Mouse (Mus musculus) intestine, postnatal 0 days (tissue): ENCODE data around the gene Nell2. TPM values are rescaled to one million over a fixed set of nuclear protein-coding genes. Genes with fewer than 3 reads are reported as not detected.
"Not testable (repeated sequence)": the region's sequence is repeated elsewhere in the genome, so short reads cannot be mapped to it uniquely, and the experiment has no call there.

ENCODE experiments used
- ATAC-seq: fragments of 200-750 bp; cut with Nextera tagmentation; 2 replicates; pipeline ENCODE4 v1.8.0; 2017; ENCODE audit warnings: mild to moderate bottlenecking, moderate TSS enrichment, moderate library complexity
- H3K27ac ChIP-seq: fragments of 300-500 bp; sonication (generic); 2 replicates; pipeline ENCODE4 v1.5.1; 2014; ENCODE audit warnings: mild to moderate bottlenecking, low read depth, low read length, moderate library complexity
- H3K27me3 ChIP-seq: fragments of 300-500 bp; sonication (generic); replicated peaks from 2 replicates; pipeline ENCODE4 v1.6.1; 2014; ENCODE audit warnings: low read length, mixed read lengths; ENCODE audit not compliant: control insufficient read depth, insufficient read depth
- H3K36me3 ChIP-seq: fragments of 300-500 bp; sonication (generic); 2 replicates; pipeline ENCODE4 v1.6.1; 2014; ENCODE audit warnings: mild to moderate bottlenecking, moderate library complexity; ENCODE audit not compliant: control insufficient read depth, insufficient read depth
- H3K4me1 ChIP-seq: fragments of 300-500 bp; sonication (generic); replicated peaks from 2 replicates; pipeline ENCODE4 v1.6.1; 2014; ENCODE audit warnings: antibody characterized with exemption, low read length, mixed read lengths; ENCODE audit not compliant: control insufficient read depth, insufficient read depth
- H3K4me2 ChIP-seq: fragments of 300-500 bp; sonication (generic); replicated peaks from 2 replicates; pipeline ENCODE4 v1.6.1; 2014; ENCODE audit warnings: low read depth, mild to moderate bottlenecking, moderate library complexity
- H3K4me3 ChIP-seq: fragments of 300-500 bp; sonication (generic); 2 replicates; pipeline ENCODE4 v1.5.1; 2014; ENCODE audit warnings: low read depth, low read length
- H3K9ac ChIP-seq: fragments of 300-500 bp; sonication (generic); 2 replicates; pipeline ENCODE4 v1.6.1; 2014; ENCODE audit warnings: mild to moderate bottlenecking, low read depth, low read length
- H3K9me3 ChIP-seq: fragments of 300-500 bp; sonication (generic); 2 replicates; pipeline ENCODE4 v1.6.1; 2016; ENCODE audit warnings: mixed run types; ENCODE audit not compliant: control insufficient read depth
- CTCF ChIP-seq: sonication (generic); IDR thresholded peaks from 2 replicates; pipeline ENCODE4 v1.5.1; 2016; ENCODE audit warnings: low read depth, mild to moderate bottlenecking, control low read depth, antibody characterized with exemption, moderate library complexity
- WGBS: fragments of 180-500 bp; shearing (Covaris S2); extraction: QIAGEN DNeasy Blood & Tissue Kit; methylation state at CpG from one replicate; pipeline ENCODE4 v1.1.7; 2014; 5-methylcytosine and 5-hydroxymethylcytosine counted together
- polyA plus RNA-seq: library from polyadenylated mRNA; unstranded; fragments of >200 nt; fragmentation: Nextera tagmentation; extraction: Ambion mirVana; gene quantifications from 2 replicates; pipeline ENCODE4 v1.2.1, GENCODE M21; 2015

The Nell2 gene
- polyA plus RNA-seq, 1 experiment from 2014 or later: 4.9 TPM

DNA sequence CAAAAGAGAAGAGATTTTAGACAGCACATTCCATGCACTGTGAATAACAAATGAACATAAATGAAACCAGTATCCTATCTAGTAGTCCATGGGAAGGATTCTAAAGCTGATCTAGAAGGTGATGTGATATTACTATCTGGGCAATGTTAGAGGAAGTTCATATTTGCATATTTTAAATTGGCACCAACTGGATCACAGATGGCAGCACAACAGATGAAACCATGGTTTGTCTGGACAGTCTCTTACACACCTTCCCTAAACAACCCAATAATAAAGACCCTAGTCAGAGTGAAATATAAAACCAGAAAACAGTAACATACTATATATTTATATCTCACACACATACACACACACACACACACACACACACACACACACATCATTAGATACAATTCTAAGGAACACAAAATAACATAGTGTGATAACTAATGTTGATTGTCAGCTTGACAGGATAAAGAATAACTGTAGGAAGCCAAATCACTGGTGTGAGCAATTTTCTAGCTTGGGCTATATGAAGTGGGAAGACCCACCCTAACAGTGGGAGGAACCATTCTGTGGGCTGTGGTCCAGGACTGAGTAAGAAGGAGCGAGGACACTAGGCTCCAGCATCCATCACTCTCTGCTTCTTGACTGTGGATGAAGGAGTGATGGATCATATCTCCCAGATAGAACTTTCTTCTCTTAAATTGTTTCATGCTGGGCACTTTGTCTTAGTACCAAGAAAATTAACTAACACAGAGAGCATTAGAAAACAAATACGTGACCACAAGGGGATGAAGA, 268.5 kb downstream of the Nell2 start:
- Histone ChIP-seq H3K27me3 (no peaks in the 10 kb centered on the region), H3K27ac (no peak overlapping the region), H3K4me2 (no peak overlapping the region), H3K4me3 (no peak overlapping the region), H3K36me3 (no peaks in the 10 kb centered on the region), H3K9me3 (no peaks in the 10 kb centered on the region), H3K9ac (no peak overlapping the region), H3K4me1 (no peaks in the 10 kb centered on the region)
- no peak for TF ChIP-seq CTCF
- no peak for ATAC-seq
- 81% methylated on average over 2 of the region's 2 CpGs for WGBS

DNA sequence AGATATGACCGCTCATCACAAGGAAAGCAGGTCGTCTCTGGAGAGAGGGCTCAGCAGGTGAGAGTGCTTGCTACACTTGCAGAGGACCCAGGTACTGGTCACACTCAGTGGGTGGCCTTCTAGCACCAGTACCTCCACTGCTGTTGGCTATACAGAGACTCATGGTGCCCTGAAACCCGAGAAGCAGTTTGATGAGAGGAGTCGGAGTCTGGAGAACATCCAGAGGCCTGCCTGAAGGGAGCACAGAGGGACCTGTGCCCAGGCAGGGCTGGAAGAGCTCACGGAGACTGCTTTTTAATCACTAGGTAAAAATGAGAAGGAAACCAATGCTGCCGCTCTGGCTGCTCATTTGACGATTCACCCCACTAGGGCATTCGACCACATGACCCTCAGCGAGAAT, 271.2 kb downstream of the Nell2 start:
- 57% methylated on average over 9 of the region's 9 CpGs for WGBS
- no peaks in the 10 kb centered on the region for H3K27me3 ChIP-seq
- H3K36me3 ChIP-seq: no peaks in the 10 kb centered on the region
- no peak for ATAC-seq
- H3K9ac ChIP-seq: no peak overlapping the region
- no peak overlapping the region for H3K4me3 ChIP-seq
- no peaks in the 10 kb centered on the region for H3K9me3 ChIP-seq
- TF ChIP-seq CTCF: no peak
- no peaks in the 10 kb centered on the region for H3K4me1 ChIP-seq
- no peak overlapping the region for H3K27ac ChIP-seq
- H3K4me2 ChIP-seq: no peak overlapping the region

DNA sequence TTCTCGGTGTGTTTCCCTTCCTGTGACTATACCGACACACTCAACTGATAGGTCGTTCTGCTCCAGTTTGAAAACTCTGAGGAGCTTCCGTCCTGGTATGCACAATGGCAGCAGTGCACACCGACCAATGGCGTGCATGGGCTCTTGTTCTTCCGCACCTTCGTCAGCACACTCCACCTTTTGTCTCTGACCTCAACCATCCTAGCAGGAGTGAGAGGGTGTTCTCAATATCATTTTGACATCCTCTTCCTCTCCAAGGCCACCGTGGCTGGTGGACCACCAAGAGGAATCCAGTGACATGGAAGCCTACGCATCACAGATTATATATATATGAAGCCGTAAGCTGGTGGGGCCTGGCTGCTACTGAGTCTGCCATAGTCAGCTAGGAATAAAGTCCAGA, 282.8 kb downstream of the Nell2 start:
- no peaks in the 10 kb centered on the region for H3K36me3 ChIP-seq
- no peak overlapping the region for H3K9ac ChIP-seq
- no peaks in the 10 kb centered on the region for H3K9me3 ChIP-seq
- H3K4me2 ChIP-seq: no peak overlapping the region
- H3K4me1 ChIP-seq: no peaks in the 10 kb centered on the region
- no peak overlapping the region for H3K27ac ChIP-seq
- no peaks in the 10 kb centered on the region for H3K27me3 ChIP-seq
- no peak for ATAC-seq
- 93% methylated on average over 11 of the region's 11 CpGs for WGBS
- no peak for TF ChIP-seq CTCF
- no peak overlapping the region for H3K4me3 ChIP-seq

DNA sequence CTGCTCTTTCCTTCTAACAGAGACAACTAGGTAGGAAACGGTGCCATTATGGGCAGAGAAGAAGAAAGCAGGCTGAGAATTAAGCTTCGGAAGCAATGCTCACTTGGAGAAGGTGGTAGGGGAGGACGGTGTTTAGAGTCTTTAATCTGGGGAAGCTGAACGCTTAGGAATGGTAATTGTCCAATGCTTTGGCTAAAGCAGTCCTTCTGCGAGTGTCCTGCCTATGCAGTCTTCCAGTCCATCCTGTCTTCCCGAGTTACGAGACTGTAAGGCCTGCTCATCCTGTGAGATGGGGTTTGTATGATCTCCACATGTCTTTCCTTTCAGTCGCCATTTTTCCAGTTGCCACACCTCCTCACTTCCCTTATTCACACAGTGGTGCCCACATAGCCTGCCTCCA, 284.5 kb downstream of the Nell2 start:
- no peaks in the 10 kb centered on the region for H3K36me3 ChIP-seq
- H3K4me1 ChIP-seq: no peaks in the 10 kb centered on the region
- no peak overlapping the region for H3K27ac ChIP-seq
- no peak for TF ChIP-seq CTCF
- WGBS: 78% methylated on average over 8 of the region's 8 CpGs
- no peak for ATAC-seq
- no peaks in the 10 kb centered on the region for H3K9me3 ChIP-seq
- no peak overlapping the region for H3K4me3 ChIP-seq
- no peak overlapping the region for H3K9ac ChIP-seq
- H3K27me3 ChIP-seq: no peaks in the 10 kb centered on the region
- H3K4me2 ChIP-seq: no peak overlapping the region

DNA sequence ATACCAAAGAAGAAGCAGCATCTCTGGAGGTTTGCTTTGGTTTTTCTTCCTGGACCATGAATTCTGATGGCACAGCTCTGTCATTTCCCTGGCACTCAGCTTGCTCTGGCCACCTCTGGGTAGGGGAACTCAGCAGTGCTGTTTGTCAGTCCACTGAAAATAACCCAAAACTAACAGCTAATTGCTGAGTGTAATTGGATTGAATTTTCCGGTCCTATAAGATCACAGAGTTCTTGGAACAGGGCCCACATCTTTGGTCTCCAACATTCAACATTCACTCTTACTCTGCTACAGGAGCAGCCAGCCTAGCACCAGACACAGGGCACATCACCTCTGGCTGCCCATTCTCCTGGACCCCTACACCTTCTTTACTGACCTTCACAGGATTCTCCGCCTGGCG, 287.2 kb downstream of the Nell2 start:
- Histone ChIP-seq H3K9me3 (no peaks in the 10 kb centered on the region), H3K27me3 (no peaks in the 10 kb centered on the region), H3K4me3 (no peak overlapping the region), H3K4me1 (no peaks in the 10 kb centered on the region), H3K27ac (no peak overlapping the region), H3K9ac (no peak overlapping the region), H3K4me2 (no peak overlapping the region), H3K36me3 (no peaks in the 10 kb centered on the region)
- ATAC-seq: no peak
- 92% methylated on average over 3 of the region's 3 CpGs for WGBS
- TF ChIP-seq CTCF: no peak

DNA sequence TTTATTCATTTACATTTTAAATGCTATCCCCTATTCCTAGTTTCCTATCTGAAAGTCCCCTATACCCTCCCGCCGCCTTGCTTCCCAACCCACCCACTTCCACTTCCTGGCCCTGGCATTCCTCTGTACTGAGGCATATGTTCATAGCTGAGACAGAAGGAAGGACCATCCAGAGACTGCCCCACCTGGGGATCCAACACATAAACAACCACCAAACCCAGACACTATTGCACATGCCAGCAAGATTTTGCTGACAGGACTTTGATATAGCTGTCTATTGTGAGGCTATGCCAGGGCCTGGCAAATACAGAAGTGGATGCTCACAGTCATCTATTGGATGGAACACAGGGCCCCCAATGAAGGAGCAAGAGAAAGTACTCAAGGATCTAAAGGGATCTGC, 291.3 kb downstream of the Nell2 start:
- not testable (repeated sequence) for H3K9me3 ChIP-seq, H3K4me3 ChIP-seq, H3K4me2 ChIP-seq, ATAC-seq, H3K27me3 ChIP-seq, H3K27ac ChIP-seq, H3K4me1 ChIP-seq, H3K36me3 ChIP-seq, H3K9ac ChIP-seq
- 92% methylated on average over 2 of the region's 2 CpGs for WGBS

DNA sequence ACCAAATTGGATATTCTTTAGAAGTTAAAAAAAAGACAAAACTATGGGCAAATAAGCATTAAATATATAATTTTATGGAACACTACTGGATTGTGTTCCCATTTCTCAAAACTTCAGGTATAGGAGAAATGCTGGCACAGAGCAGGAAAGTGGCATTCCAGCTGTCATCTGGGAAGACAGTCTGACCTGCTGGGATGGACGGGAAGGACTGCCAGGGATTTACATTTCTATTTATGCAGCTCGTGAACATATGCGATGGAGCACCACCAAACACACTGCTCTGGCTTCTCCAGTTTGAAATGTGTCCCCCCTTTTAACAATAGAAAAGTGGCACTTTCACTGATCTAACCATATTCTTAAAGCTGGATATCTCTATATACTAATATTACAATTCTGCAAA, 291.9 kb downstream of the Nell2 start:
- H3K4me3 ChIP-seq: no peak overlapping the region
- H3K4me2 ChIP-seq: no peak overlapping the region
- H3K9me3 ChIP-seq: no peaks in the 10 kb centered on the region
- no peak overlapping the region for H3K9ac ChIP-seq
- H3K27me3 ChIP-seq: no peaks in the 10 kb centered on the region
- H3K27ac ChIP-seq: no peak overlapping the region
- no peaks in the 10 kb centered on the region for H3K4me1 ChIP-seq
- no peaks in the 10 kb centered on the region for H3K36me3 ChIP-seq
- ATAC-seq: no peak
- 78% methylated on average over 3 of the region's 3 CpGs for WGBS
- TF ChIP-seq CTCF: no peak
